Mouse (Mus musculus): ENCODE measurements around the gene Coro7. TPM values are rescaled to one million over a fixed set of nuclear protein-coding genes. Genes with fewer than 3 reads are reported as not detected.

Coro7 gene
- total RNA-seq, 2 experiments from 2014 or later = 78.6 to 96.5 TPM

DNA sequence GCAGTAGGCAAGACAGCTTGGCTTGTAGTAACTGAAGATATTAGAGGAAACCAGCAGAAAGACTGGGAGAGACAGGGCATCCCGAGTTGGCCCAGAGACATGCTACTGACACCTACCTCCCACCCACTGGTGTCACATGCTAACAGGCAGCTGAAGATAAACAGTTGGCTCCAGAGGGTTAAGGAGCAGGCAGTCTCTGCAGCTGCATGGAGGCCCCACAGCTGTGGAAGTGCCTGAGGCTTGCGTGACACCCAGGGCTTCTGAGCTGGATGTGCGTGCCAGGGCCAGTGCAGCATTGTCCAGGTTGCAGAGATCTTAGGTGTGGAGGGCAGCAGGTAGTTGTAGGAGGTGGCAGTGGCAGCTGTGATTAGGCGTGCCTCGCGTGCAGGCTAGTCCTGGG is 52.5 kb downstream of the Coro7 start:
- DNase-seq (ENCODE audit: extremely low spot score in 1 of 2, low spot score in 1 of 2) = no peak

DNA sequence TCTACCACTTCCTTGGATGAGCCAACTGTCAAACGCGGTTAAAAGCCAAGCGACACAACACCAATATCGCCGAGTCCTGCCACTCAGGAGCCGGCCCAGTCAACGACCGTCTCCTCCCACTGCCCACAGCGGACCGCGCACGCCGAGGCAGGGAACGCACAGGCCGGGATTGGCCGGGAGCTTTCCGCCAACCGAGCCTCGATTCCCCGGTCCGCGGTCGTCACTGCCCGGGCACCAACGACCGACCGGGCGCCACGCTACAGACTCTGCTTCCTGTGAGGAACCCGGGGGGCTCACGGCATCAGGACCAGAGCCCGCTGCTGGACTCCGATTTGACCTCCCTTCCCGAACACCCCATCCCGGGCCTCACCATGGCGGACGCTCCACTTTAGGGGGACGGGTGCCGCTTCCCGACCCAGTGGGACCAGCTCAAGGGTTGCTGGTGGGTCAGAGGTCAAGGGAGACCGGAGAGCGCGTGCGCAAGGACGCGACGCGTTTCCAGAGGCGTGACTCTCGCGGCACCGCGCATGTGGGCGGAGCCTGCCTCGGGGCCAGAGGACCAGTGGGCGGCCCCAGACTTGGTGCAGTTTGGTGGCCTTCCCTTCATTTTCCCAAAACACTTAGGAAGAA is 55.0 kb downstream of the Coro7 start, which contains the start of gene Pam16:
Gene Pam16, minus strand, starts transcription at position 508 of the 630 bp plus-strand sequence.
- peak; percentile 81 to 92 for DNase-seq (ENCODE audit: extremely low spot score in 1 of 2, low spot score in 1 of 2)

DNA sequence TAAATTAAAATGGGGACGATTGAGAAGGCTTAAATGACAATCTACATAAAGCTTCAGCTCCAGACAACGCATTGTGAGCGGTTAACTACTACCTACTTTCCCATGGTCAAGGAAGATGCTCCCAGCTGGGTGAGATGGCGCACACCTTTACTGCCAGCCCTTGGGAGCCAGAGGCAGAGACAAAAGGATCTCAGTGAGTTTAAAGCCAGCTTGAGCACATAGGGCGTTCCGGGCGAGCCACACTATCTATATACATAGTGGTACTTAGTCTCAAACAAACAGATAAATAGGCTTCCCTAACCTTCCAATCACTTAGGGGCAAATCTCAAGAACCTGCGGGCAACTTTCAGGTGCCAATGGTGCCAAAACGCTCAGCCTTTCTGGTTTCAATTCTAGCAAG is 55.5 kb downstream of the Coro7 start:
- no peak for DNase-seq (ENCODE audit: extremely low spot score in 1 of 2, low spot score in 1 of 2)

DNA sequence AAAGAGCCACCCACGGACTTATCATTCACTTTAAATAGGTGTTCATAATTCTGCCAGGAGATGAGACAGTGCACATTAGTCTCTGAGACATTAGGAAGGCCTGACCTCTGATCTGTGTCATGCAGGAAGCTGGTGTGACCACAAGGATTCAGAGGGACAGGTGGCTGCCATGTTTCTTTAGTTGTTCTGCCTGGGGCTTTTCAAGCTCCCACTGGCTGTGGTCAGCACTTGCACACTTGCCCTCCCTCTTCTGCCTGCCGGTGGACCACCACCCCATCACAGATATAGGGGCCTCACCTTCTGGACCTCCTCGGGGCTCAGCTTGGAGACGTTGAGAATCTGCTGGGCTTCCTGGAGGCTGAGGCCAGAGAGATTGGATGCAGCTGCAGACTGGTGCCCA is 62.7 kb downstream of the Coro7 start:
- DNase-seq (ENCODE audit: extremely low spot score in 1 of 2, low spot score in 1 of 2) = no peak

DNA sequence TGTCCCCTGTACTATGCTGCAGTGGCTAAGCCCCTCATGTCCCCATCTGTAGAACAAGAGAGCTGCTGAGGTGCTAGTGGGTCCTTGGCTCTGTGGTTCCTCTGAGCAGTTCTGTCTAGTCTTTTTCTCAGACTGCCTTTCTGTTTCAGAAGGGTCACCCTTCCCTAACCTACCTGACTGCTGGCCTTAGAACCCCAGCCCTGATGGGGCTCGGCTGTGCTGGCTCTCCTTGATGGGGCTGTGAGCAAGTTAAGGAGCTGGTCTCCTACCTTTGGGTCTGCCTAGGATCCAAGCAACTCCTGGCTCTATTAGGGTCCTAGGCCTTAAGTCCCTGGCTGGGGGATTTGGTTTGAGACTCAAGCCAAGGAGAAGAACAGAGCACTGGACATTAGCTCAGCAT is 64.3 kb downstream of the Coro7 start:
- no peak for DNase-seq (ENCODE audit: extremely low spot score in 1 of 2, low spot score in 1 of 2)

DNA sequence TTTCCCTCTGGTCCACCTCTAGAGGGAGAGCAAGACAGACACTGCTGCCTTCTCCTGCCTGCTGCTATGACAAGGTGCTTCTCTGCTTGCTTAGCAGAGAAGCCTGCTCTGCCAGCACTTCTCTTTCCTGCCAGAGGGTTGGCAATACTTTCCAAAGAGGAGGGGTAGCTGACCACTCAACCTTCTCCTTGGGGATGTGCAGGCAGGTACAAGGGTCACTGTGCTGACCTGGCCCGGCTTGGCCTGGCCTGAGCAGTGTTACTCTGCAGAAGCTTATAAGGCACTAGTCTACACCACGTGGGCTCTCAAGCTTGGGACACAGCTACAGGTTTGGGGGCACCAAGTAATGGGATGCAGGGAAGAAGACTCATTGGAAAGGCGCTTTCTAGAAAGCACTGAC is 64.9 kb downstream of the Coro7 start:
- DNase-seq (ENCODE audit: extremely low spot score in 1 of 2, low spot score in 1 of 2) = no peak

DNA sequence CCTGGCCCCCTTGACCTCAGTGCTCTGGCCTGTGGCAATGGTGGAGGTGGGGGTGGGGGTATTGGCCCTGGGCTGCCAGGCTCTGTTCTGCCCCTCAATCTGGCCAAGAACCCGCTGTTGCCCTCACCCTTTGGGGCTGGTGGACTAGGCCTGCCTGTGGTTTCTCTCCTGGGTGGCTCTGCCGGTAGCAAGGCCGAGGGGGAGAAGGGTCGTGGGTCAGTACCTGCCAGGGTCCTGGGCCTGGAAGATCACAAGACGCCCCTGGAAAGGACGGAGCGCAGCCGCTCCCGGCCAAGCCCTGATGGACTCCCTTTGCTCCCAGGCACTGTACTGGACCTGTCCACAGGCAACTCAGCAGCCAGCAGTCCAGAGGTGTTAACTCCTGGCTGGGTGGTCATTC is 65.8 kb downstream of the Coro7 start:
- no peak for DNase-seq (ENCODE audit: extremely low spot score in 1 of 2, low spot score in 1 of 2)

DNA sequence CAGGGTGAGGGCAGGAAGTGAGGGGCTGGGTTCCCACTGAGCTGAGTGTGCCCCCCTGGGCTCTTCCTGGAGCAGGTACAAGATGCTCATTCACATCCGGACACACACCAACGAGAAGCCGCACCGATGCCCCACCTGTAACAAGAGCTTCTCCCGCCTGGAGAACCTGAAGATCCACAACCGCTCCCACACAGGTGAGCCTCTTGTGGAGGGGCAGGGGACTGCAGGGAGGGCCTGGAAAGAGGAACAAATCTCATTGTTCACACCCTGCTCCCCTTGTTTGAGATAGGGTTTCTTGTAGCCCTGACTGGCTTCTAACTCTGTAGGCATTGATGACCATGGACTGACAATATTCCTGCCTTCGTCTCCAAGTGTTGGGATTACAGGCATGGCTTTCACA is 67.9 kb downstream of the Coro7 start:
- no peak for DNase-seq (ENCODE audit: extremely low spot score in 1 of 2, low spot score in 1 of 2)

DNA sequence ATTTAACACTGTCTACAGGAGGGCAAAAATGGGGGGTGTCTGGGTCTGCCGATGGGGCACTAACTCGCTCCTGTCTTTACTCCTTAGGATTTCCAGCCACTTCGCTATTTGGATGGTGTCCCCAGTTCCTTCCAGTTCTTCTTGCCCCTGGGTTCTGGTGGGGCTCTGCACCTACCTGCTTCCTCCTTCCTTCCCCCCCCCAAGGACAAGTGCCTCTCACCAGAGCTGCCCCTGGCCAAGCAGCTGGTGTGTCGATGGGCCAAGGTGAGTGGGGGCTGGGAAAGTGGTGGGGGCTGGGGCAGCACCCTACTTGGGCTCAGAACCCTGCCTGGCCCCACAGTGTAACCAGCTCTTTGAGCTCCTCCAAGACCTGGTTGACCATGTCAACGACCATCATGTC is 68.4 kb downstream of the Coro7 start:
- DNase-seq (ENCODE audit: extremely low spot score in 1 of 2, low spot score in 1 of 2) = no peak

DNA sequence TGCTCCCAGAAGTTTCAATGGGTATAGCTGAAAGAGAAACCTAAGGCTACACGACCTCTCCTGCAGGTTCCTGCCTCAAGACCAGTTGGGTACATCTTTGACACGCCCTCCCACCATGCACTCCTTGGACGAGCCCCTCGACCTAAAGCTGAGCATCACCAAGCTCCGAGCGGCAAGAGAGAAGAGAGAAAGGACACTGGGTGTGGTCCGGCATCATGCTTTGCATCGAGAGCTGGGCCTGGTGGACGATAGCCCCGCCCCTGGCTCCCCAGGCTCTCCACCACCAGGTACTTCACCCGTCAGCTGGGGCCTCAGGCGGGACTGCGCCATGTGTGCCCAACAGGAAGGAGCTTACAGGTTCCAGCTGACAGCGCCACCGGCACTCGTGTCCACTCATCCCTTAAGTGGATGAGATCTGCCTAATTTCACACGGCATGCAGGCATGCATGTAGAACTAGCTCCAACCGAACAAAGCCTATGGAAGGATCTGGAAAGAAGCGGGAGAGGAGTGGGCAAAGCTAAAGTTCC is 71.0 kb downstream of the Coro7 start:
- DNase-seq (ENCODE audit: extremely low spot score in 1 of 2, low spot score in 1 of 2) = no peak

DNA sequence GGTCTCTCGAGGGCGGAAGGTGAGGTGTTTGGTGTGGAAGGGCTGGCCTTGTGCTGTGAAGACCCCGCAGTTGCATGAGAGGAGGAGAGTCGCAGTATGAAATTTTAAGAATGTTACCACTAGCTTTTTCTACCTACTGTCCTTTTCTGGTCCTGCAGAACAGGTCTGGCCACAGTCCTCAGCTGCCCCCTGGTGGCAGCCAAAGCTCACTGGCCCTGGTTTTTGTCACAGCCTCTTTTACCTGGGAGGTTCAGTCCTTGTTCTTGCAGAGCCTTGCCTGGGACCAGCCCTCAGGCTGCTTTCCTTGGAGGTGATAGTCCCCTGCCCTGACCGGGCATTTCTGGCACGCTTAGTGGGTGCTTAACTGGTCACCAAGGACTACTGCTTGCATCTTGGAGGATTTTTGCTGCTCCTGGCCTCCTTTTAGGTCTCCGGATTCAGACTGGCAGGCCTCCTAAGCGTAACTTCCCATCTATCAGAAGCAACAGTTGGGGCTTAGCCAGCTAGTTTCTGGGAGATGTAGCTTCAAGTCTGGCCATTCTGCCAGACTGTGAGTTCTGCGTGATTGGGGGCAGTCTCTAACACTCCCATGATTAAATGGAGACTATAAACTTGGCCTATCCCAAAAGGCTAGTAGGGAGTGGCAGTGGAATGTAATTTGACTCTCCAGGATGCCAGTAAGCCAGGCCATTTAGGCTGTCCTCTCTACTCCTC is 71.6 kb downstream of the Coro7 start:
- peak; percentile 65 to 71 for DNase-seq (ENCODE audit: extremely low spot score in 1 of 2, low spot score in 1 of 2)

DNA sequence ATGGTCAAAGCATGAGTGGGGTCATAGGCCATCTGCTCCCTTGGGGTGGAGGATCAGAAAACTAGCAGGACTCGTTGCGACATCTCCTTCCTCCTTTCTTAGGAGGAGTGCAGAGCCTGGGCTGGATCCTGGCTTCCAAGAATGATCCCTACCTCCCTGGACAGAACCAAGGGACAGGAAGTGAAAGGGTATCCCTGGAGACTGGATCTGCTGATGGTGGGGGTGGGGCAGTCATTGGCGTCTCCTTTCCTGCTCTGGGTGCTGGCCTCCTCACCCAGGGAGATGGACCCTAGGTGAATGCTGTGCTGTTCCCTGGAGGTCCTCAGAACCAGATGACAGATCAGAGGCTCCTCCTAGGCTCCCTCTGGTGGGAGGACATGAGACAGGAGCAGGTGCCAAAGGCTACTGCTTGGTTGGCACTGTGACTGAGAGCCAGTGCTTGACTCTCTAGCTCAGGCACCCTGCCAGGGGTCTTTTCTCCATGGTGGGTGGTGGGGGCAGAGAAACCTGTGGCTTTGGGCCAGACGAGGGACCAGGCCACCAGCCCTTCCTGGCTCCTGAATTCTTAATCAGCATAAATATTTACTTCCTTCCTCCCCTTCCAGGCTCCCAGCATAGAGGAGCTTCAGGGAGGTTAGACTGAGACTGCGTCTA is 73.0 kb downstream of the Coro7 start:
- peak in 1 of 2 experiments; percentile 38 for DNase-seq (ENCODE audit: extremely low spot score in 1 of 2, low spot score in 1 of 2)

DNA sequence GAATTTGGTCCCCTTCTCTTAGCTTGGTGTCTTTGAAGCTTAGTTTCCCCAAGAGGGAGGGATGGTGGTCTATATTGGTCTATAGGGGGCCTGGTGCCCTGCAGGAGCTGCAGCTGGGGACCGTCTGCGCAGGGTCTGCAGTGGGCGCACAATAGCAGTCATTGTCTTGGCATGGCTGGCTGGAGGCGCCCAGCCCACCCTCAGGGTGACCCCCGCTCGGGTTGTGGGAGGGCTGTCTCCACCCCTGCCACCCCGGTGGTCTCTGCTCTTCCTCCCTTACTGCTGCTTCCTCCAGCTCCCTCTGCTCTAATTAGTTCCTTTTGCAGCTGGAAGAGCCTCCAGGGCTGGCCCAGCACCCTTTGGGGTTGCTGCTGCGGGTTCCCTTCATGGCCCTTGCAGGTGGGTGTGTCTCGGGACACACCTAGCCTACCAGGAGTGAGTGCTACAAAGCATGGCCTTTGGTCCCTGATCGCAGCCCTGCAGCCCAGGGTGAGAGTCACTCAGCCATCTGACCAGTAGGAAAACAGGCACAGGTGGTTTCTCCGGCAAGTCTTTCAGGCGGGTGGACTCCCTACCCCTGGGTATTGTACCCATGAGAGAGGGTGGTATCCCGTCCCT is 74.0 kb downstream of the Coro7 start:
- no peak for DNase-seq (ENCODE audit: extremely low spot score in 1 of 2, low spot score in 1 of 2)

DNA sequence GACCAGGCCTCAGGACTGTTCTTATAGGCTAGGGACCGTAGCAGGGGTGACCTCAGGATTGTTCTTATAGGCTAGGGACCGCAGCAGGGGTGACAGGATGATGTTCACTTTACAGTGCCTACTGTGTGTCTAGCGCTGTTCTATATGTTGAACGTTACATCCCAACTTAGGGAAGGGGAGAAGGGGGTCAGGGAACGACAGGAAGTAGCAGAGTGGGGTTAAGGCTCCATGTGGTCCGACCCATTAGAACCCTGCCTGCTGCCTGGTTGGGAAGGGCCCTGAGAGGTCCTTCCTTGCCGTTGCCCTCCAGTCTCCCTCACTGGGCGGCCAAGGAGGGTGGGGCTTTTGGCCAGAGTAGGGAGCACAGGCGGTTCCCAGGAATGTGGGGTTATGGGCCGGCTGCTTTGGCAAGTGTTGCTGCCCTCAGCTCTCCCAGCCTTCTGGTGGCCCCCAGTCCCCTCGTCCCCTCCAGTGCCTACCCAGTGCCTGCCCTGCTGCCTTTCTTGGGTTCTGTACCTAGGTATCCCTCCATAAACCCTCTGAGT is 75.2 kb downstream of the Coro7 start:
- no peak for DNase-seq (ENCODE audit: extremely low spot score in 1 of 2, low spot score in 1 of 2)

DNA sequence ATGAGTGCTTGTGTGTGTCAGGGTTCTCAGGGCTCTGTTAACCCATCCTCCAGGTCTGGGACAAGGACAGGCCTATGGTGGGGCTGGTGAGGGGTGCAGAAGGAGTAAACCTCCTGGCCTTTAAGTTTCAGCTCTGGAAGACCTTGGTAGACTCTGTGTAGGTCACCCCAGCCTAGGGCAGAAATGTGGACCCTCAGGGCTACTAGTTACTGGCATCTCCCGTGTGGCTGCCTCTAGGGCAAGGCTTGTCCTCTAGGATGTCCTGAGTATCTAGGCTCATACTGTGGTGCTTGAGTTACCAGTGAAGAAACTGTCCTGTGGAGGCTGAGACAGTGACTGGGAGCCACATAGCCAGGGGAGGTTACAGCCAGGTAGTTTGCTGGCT is 76.1 kb downstream of the Coro7 start:
- no peak for DNase-seq (ENCODE audit: extremely low spot score in 1 of 2, low spot score in 1 of 2)

DNA sequence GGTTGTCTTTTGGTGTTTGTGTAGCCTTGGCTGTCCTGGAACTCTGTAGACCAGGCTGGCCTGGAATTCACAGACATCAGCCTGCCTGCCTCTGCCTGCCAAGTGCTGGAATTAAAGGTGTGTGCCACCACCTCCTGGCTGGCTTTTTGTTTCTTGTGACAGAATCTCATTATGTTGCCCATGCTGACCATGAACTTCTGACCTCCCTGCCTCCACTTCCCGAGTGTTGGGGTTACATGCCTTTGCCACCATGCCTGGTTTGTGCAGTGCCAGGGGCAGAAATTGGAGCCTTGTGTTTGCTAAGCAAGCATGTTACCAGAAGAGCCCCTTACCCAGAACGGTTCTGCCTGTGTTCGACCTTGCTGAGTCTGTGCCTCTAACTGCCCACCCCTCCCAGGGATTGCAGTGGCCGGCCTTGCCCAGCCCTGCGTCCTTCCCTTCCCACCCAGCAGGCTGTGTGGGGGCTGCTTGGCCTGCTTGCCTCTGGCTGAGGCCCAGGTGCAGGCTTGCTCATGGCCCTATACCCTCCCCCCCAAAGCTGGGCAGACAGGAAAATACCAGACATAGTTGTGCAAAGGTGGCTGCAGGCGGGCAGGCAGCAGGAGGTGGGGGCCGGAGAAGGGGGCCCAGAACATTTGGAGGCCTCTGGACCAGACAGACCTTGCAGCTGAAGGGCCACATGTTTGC is 76.7 kb downstream of the Coro7 start:
- DNase-seq (ENCODE audit: extremely low spot score in 1 of 2, low spot score in 1 of 2) = no peak

DNA sequence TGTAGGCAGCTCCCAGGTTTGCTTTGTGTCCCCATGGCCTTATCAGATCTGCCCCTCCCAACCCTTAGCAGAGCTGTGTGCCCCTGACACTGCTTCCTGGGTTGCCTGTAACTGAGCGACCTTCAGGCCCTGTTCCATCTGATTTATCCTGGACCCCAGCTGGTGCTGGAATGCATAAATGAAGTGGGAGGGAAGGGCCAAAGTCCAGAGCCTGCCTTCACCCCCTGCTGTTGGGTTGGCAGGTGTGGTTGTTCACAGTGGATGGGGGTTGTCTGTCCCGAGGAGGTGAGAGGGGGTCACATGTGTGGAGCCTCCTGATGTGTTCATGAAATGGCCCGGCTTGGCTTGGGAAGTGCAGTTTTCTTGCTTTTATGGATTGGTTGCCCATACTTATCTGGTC is 77.4 kb downstream of the Coro7 start:
- no peak for DNase-seq (ENCODE audit: extremely low spot score in 1 of 2, low spot score in 1 of 2)

DNA sequence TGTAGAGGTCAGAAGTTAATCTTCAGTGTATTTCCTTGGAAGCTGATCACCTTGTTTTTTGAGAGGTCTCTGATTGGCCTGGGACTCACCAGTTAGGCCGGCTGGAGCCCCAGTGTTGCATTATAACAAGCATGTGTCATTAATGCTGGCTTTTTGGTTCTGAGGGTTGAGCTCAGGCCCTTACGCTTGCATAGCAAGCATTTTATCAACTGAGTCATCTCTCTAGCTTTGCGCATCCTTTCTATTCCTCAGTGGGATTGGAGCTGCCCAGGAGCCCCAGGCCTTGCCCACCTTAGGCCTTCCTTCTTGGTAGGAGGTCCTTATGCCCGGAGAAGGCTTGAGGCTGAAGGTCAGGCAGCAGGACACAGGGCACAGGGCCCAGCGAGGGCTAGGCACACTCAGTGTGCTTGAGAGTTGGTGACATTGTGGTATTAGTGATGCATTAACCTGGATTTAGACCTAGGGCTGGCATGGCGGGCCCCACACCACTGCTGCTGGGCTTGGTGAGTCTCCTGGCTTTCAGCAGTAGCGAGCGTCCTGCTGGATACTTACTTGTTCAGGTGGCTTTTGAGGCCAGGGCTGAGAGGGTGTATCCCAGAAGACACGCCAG is 78.8 kb downstream of the Coro7 start:
- no peak for DNase-seq (ENCODE audit: extremely low spot score in 1 of 2, low spot score in 1 of 2)

DNA sequence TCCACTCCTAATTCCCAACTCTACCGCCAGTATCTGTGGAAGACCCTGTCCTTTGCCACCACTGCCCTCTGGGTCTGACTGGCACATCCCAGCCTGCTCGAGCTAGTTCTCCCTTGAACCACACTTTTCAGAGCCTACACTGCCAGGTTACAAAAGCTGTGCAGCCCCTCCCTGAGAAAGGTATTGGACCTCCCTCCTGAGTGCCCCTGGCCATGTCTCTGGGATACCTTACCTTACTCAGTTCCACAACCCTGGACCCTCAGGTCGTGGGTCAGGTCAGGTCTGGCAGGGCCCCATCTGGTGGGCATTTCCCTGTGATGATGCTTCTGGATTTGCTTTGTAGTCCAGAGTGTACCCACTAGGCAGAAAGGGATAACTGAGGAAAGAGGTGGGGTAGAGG is 80.0 kb downstream of the Coro7 start:
- no peak for DNase-seq (ENCODE audit: extremely low spot score in 1 of 2, low spot score in 1 of 2)

All from layer of hippocampus, postnatal 25 days (tissue).